Mouse (Mus musculus) kidney, adult 8-10 months (tissue): ENCODE data around the gene Ccdc78.

Experiments
- DNase-seq, 2 experiments: peaks; one replicate each; pipeline ENCODE4 v3.0.0; 2022

Gene Ccdc78

GRCm38 (mm10) chr17:25817662-25818061 is 31.3 kb downstream of the Ccdc78 start:
- no peak for DNase-seq

- DNase-seq = peak in 1 of 2 experiments; percentile 11
These were observed 32.7 kb downstream of the Ccdc78 start for GRCm38 (mm10) chr17:25818851-25819780.

GRCm38 (mm10) chr17:25823452-25823851 is 37.1 kb downstream of the Ccdc78 start, which contains the start of gene Wdr24:
Gene Wdr24, plus strand, starts transcription at chr17:25823627.
- peak; percentile 75 to 80 for DNase-seq

- DNase-seq = no peak
These were observed 38.2 kb downstream of the Ccdc78 start for GRCm38 (mm10) chr17:25824362-25825142.

GRCm38 (mm10) chr17:25825311-25825710 is 38.9 kb downstream of the Ccdc78 start:
- DNase-seq = no peak

- no peak for DNase-seq
These were observed 39.7 kb downstream of the Ccdc78 start for GRCm38 (mm10) chr17:25825984-25826570.

GRCm38 (mm10) chr17:25827011-25827410 is 40.6 kb downstream of the Ccdc78 start:
- DNase-seq = no peak

- DNase-seq = peak in 1 of 2 experiments; percentile 11
These were observed 41.3 kb downstream of the Ccdc78 start for GRCm38 (mm10) chr17:25827546-25828222.

- no peak for DNase-seq
These were observed 41.8 kb downstream of the Ccdc78 start for GRCm38 (mm10) chr17:25828223-25828594.

- peak; percentile 77 to 85 for DNase-seq
These were observed 42.6 kb downstream of the Ccdc78 start, which contains the start of gene Jmjd8 for GRCm38 (mm10) chr17:25828712-25829557. Gene Jmjd8, plus strand, starts transcription at chr17:25828867.

GRCm38 (mm10) chr17:25829558-25830017 is 43.2 kb downstream of the Ccdc78 start:
- peak in 1 of 2 experiments; percentile 15 for DNase-seq

GRCm38 (mm10) chr17:25830200-25830753 is 43.9 kb downstream of the Ccdc78 start:
- peak in 1 of 2 experiments; percentile 10 for DNase-seq

GRCm38 (mm10) chr17:25830806-25831431 is 44.5 kb downstream of the Ccdc78 start:
- DNase-seq = peak in 1 of 2 experiments; percentile 17

- DNase-seq = peak; percentile 41 to 49
These were observed 45.3 kb downstream of the Ccdc78 start for GRCm38 (mm10) chr17:25831451-25832281.

- DNase-seq = peak; percentile 100
These were observed 46.3 kb downstream of the Ccdc78 start for GRCm38 (mm10) chr17:25832436-25833290.

- DNase-seq = peak; percentile 97 to 98
These were observed 46.9 kb downstream of the Ccdc78 start, which contains the start of gene Stub1 for GRCm38 (mm10) chr17:25833291-25833663. Gene Stub1, minus strand, starts transcription at chr17:25833404.

GRCm38 (mm10) chr17:25833961-25834594 is 47.7 kb downstream of the Ccdc78 start:
- peak; percentile 80 to 88 for DNase-seq
